Mouse (Mus musculus) megakaryocyte-erythroid progenitor cell, adult 5-6 weeks (primary cell): ENCODE data around the gene Hist1h2an. TPM values are rescaled to one million over a fixed set of nuclear protein-coding genes. Genes with fewer than 3 reads are reported as not detected.

Experiments used
- ATAC-seq: replicated peaks from 2 replicates; pipeline ENCODE4 v1.8.0; 2016; ENCODE audit warnings: mild to moderate bottlenecking, inconsistent platforms; ENCODE audit not compliant: severe bottlenecking, poor library complexity, low FRiP score, low TSS enrichment
- total RNA-seq, 2 experiments: library from RNA; stranded (forward) in 1 of 2; stranded (reverse) in 1 of 2; fragments of 200-1000, 215-1000 nt in 1 of 2; fragments of >200 nt in 1 of 2; fragmentation: Nextera tagmentation in 1 of 2; gene quantifications; 2 replicates each; pipeline ENCODE4 v1.2.3; 2014 to 2017

Hist1h2an gene
- total RNA-seq, 2 experiments from 2014 or later = 28.8 to 611 TPM

DNA sequence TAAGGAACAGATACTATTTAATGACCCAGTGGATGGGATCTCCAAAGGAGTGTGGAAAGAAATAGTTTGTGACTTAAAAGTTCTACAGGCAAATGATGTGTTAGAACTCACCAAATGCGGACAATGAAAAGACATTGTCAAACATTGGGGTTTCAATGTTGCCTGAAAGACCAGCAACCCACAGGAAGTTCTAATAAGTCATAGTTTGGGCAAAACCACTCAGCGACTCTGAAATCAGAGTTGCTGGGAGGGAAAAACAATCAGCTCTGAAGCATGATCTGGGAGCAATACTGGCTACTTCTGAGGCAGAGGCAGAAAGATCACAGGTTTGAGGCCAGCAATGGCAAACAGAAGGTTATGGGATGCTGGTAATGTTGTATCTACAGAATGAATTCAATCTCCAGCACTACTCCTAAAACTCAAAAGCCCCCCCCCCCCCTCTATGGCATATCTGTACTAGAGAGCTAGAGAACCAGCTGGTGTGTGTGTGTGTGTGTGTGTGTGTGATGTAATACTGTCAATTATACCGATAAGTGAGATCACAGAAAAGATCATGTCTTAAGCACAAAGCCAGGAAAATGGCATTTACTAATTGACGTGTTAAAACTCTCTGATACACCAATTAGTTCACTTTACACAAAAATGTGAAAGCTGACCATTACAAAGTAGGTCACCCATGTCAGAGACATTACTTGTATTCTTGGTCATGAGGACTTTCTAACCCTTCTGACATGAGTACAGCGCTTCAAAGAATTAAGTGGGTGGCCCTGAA lies 37.4 kb downstream of the Hist1h2an start:
- ATAC-seq = peak; percentile 13

DNA sequence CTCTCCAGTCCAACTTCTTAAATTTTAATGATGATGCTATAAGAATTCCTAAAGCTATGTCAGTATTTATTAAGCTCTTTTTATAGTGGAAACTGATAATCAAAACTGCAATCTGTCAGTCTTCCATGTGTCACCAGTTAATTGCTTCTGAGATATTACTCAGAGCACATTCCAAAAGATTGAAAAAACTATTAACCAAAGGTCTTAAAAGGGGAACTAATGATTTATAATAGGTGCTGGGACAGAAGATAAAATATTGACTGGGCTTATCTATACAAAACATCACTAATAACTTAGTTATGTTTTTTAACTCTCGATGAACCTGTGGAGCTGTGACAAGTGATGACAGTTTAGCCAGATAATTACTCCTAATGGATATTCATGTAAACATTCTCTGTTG lies 42.0 kb downstream of the Hist1h2an start:
- ATAC-seq = no peak

Other genes starting within 250 kb of the Hist1h2an start
- not detected in 2 replicates for gene Olfr1366, start 244.4 kb downstream of the Hist1h2an start, total RNA-seq (2014; fragmentation: Nextera tagmentation)
- gene Olfr1366, start 244.4 kb downstream of the Hist1h2an start, total RNA-seq (2017) = not detected in 2 replicates
- not detected in 2 replicates for gene Olfr1535, start 227.3 kb downstream of the Hist1h2an start, total RNA-seq (2014; fragmentation: Nextera tagmentation)
- gene Olfr1535, start 227.3 kb downstream of the Hist1h2an start, total RNA-seq (2017) = not detected in 2 replicates
- not detected in 2 replicates for gene Olfr1364, start 205.5 kb downstream of the Hist1h2an start, total RNA-seq (2014; fragmentation: Nextera tagmentation)
- not detected in 2 replicates for gene Olfr1364, start 205.5 kb downstream of the Hist1h2an start, total RNA-seq (2017)
- gene Olfr1362, start 173.2 kb downstream of the Hist1h2an start, total RNA-seq (2014; fragmentation: Nextera tagmentation) = not detected in 2 replicates
- gene Olfr1362, start 173.2 kb downstream of the Hist1h2an start, total RNA-seq (2017) = not detected in 2 replicates
- not detected in 2 replicates for gene Olfr11, start 144.7 kb downstream of the Hist1h2an start, total RNA-seq (2014; fragmentation: Nextera tagmentation)
- not detected in 2 replicates for gene Olfr11, start 144.7 kb downstream of the Hist1h2an start, total RNA-seq (2017)
- not detected in 2 replicates for gene Olfr1361, start 123.8 kb downstream of the Hist1h2an start, total RNA-seq (2014; fragmentation: Nextera tagmentation)
- not detected in 2 replicates for gene Olfr1361, start 123.8 kb downstream of the Hist1h2an start, total RNA-seq (2017)
- gene Olfr1360, start 109.8 kb downstream of the Hist1h2an start, total RNA-seq (2014; fragmentation: Nextera tagmentation) = not detected in 2 replicates
- not detected in 2 replicates for gene Olfr1360, start 109.8 kb downstream of the Hist1h2an start, total RNA-seq (2017)
- not detected in 2 replicates for gene Olfr1359, start 89.1 kb downstream of the Hist1h2an start, total RNA-seq (2014; fragmentation: Nextera tagmentation)
- not detected in 2 replicates for gene Olfr1359, start 89.1 kb downstream of the Hist1h2an start, total RNA-seq (2017)
- gene Hist1h2bl, start 71.1 kb downstream of the Hist1h2an start, total RNA-seq (2014; fragmentation: Nextera tagmentation) = 430 and 709 TPM in 2 replicates
- 345 and 387 TPM in 2 replicates for gene Hist1h2bl, start 71.1 kb downstream of the Hist1h2an start, total RNA-seq (2017)
- 3.0 and 26.7 TPM in 2 replicates for gene Hist1h2ai, start 70.8 kb downstream of the Hist1h2an start, total RNA-seq (2014; fragmentation: Nextera tagmentation)
- gene Hist1h2ai, start 70.8 kb downstream of the Hist1h2an start, total RNA-seq (2017) = 582 and 1,238 TPM in 2 replicates
- 21.9 TPM in 1 of 2 replicates, not detected in the other for gene Hist1h3h, start 69.6 kb downstream of the Hist1h2an start, total RNA-seq (2014; fragmentation: Nextera tagmentation)
- gene Hist1h3h, start 69.6 kb downstream of the Hist1h2an start, total RNA-seq (2017) = 175 and 228 TPM in 2 replicates
- 242 and 265 TPM in 2 replicates for gene Hist1h2bm, start 65.2 kb downstream of the Hist1h2an start, total RNA-seq (2014; fragmentation: Nextera tagmentation)
- gene Hist1h2bm, start 65.2 kb downstream of the Hist1h2an start, total RNA-seq (2017) = 262 and 417 TPM in 2 replicates
- gene Hist1h4j, start 52.2 kb downstream of the Hist1h2an start, total RNA-seq (2014; fragmentation: Nextera tagmentation) = 3.8 and 29.3 TPM in 2 replicates
- gene Hist1h4j, start 52.2 kb downstream of the Hist1h2an start, total RNA-seq (2017) = 302 and 554 TPM in 2 replicates
- 396 and 799 TPM in 2 replicates for gene Hist1h4k, start 36.7 kb downstream of the Hist1h2an start, total RNA-seq (2014; fragmentation: Nextera tagmentation)
- 1,621 and 1,651 TPM in 2 replicates for gene Hist1h4k, start 36.7 kb downstream of the Hist1h2an start, total RNA-seq (2017)
- 179 and 217 TPM in 2 replicates for gene Hist1h2ak, start 33.4 kb downstream of the Hist1h2an start, total RNA-seq (2014; fragmentation: Nextera tagmentation)
- 715 and 1,091 TPM in 2 replicates for gene Hist1h2ak, start 33.4 kb downstream of the Hist1h2an start, total RNA-seq (2017)
- 483 and 930 TPM in 2 replicates for gene Hist1h2bn, start 33.1 kb downstream of the Hist1h2an start, total RNA-seq (2014; fragmentation: Nextera tagmentation)
- 1,170 and 1,659 TPM in 2 replicates for gene Hist1h2bn, start 33.1 kb downstream of the Hist1h2an start, total RNA-seq (2017)
- 569 and 631 TPM in 2 replicates for gene Hist1h1b, start 6.6 kb downstream of the Hist1h2an start, total RNA-seq (2014; fragmentation: Nextera tagmentation)
- 1,368 and 2,131 TPM in 2 replicates for gene Hist1h1b, start 6.6 kb downstream of the Hist1h2an start, total RNA-seq (2017)
- 310 and 340 TPM in 2 replicates for gene Hist1h3i, start 3.8 kb downstream of the Hist1h2an start, total RNA-seq (2014; fragmentation: Nextera tagmentation)
- gene Hist1h3i, start 3.8 kb downstream of the Hist1h2an start, total RNA-seq (2017) = 88.3 and 299 TPM in 2 replicates
- gene Hist1h2bp, start 243 bp upstream of the Hist1h2an start, total RNA-seq (2014; fragmentation: Nextera tagmentation) = 19.6 and 62.9 TPM in 2 replicates
- 33.7 and 54.7 TPM in 2 replicates for gene Hist1h2bp, start 243 bp upstream of the Hist1h2an start, total RNA-seq (2017)
- gene Hist1h2bq, start 23.0 kb upstream of the Hist1h2an start, total RNA-seq (2014; fragmentation: Nextera tagmentation) = 395 and 796 TPM in 2 replicates
- gene Hist1h2bq, start 23.0 kb upstream of the Hist1h2an start, total RNA-seq (2017) = 0.72 and 1.2 TPM in 2 replicates
- gene Hist1h2ao, start 23.2 kb upstream of the Hist1h2an start, total RNA-seq (2014; fragmentation: Nextera tagmentation) = not detected in 2 replicates
- not detected in 2 replicates for gene Hist1h2ao, start 23.2 kb upstream of the Hist1h2an start, total RNA-seq (2017)
- gene Hist1h4m, start 24.5 kb upstream of the Hist1h2an start, total RNA-seq (2014; fragmentation: Nextera tagmentation) = 256 and 298 TPM in 2 replicates
- 1,434 and 2,567 TPM in 2 replicates for gene Hist1h4m, start 24.5 kb upstream of the Hist1h2an start, total RNA-seq (2017)
- 49.1 and 171 TPM in 2 replicates for gene Hist1h4n, start 45.0 kb upstream of the Hist1h2an start, total RNA-seq (2014; fragmentation: Nextera tagmentation)
- 1,378 and 1,797 TPM in 2 replicates for gene Hist1h4n, start 45.0 kb upstream of the Hist1h2an start, total RNA-seq (2017)
- gene Hist1h2ap, start 46.3 kb upstream of the Hist1h2an start, total RNA-seq (2014; fragmentation: Nextera tagmentation) = 177 TPM in 2 replicates
- 4,662 and 4,902 TPM in 2 replicates for gene Hist1h2ap, start 46.3 kb upstream of the Hist1h2an start, total RNA-seq (2017)
- 372 and 874 TPM in 2 replicates for gene Hist1h2br, start 46.5 kb upstream of the Hist1h2an start, total RNA-seq (2014; fragmentation: Nextera tagmentation)
- 126 and 201 TPM in 2 replicates for gene Hist1h2br, start 46.5 kb upstream of the Hist1h2an start, total RNA-seq (2017)
- gene Zfp184, start 157.9 kb upstream of the Hist1h2an start, total RNA-seq (2014; fragmentation: Nextera tagmentation) = 1.5 and 2.5 TPM in 2 replicates
- gene Zfp184, start 157.9 kb upstream of the Hist1h2an start, total RNA-seq (2017) = 3.1 and 10.7 TPM in 2 replicates
- gene Pom121l2, start 194.0 kb upstream of the Hist1h2an start, total RNA-seq (2014; fragmentation: Nextera tagmentation) = not detected in 2 replicates
- not detected in 2 replicates for gene Pom121l2, start 194.0 kb upstream of the Hist1h2an start, total RNA-seq (2017)
- not detected in 2 replicates for gene Prss16, start 222.5 kb upstream of the Hist1h2an start, total RNA-seq (2014; fragmentation: Nextera tagmentation)
- 0.19 and 0.89 TPM in 2 replicates for gene Prss16, start 222.5 kb upstream of the Hist1h2an start, total RNA-seq (2017)
- gene Hist1h2ah, start 248.3 kb upstream of the Hist1h2an start, total RNA-seq (2014; fragmentation: Nextera tagmentation) = 11.1 TPM in 1 of 2 replicates, not detected in the other
- gene Hist1h2ah, start 248.3 kb upstream of the Hist1h2an start, total RNA-seq (2017) = 482 and 578 TPM in 2 replicates
- 142 and 423 TPM in 2 replicates for gene Hist1h2bk, start 248.7 kb upstream of the Hist1h2an start, total RNA-seq (2014; fragmentation: Nextera tagmentation)
- gene Hist1h2bk, start 248.7 kb upstream of the Hist1h2an start, total RNA-seq (2017) = 812 and 1,118 TPM in 2 replicates